Mouse (Mus musculus): ENCODE data around the gene Dcaf5.

The Dcaf5 gene

DNA sequence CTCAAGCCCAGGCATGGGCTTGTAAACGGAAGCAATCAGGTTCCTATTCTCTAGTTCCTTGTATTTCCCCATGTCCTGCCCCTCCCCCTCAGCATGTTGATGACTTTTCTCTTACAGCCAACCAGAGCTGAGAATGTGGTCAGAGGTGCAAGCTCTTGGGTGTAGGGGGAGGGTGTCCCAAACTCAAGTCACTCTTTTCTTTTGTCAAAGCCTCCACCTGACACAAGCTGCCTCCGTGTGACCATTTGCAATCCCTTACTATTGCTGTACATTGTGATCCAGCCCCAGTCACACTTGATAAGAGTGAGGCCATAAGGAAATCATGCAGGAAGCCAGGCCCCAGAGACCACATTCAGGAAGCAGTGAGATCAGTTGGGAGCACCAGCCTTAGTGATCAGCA lies 104.8 kb downstream of the Dcaf5 start:
- DNase-seq: no peak

DNA sequence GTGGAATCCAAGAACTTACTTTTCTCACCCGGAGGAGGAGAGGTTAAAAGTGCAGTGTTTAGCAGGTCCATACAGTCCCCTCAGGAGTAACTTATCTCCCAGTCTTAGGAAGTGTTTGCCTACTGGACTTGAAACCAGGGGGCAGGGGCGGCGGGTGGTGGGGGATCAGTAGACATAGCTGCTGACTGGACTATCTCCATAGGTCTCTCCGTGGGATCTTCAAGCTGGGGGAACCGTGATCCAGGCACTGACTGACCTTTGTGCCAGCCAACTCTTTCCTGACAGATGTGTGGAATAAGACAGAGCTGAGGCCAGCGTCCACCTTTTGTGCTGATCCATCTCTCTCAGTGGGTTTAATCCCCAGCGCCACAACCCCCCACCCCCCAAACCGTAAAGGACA lies 105.6 kb downstream of the Dcaf5 start:
- no peak for DNase-seq

- no peak for DNase-seq
Observed at GRCm38 (mm10) chr12:80329641-80330040, 106.8 kb downstream of the Dcaf5 start.

GRCm38 (mm10) chr12:80326047-80326446 lies 110.4 kb downstream of the Dcaf5 start:
- no peak for DNase-seq

- DNase-seq: no peak
Observed at GRCm38 (mm10) chr12:80324785-80325131, 111.6 kb downstream of the Dcaf5 start.

DNA sequence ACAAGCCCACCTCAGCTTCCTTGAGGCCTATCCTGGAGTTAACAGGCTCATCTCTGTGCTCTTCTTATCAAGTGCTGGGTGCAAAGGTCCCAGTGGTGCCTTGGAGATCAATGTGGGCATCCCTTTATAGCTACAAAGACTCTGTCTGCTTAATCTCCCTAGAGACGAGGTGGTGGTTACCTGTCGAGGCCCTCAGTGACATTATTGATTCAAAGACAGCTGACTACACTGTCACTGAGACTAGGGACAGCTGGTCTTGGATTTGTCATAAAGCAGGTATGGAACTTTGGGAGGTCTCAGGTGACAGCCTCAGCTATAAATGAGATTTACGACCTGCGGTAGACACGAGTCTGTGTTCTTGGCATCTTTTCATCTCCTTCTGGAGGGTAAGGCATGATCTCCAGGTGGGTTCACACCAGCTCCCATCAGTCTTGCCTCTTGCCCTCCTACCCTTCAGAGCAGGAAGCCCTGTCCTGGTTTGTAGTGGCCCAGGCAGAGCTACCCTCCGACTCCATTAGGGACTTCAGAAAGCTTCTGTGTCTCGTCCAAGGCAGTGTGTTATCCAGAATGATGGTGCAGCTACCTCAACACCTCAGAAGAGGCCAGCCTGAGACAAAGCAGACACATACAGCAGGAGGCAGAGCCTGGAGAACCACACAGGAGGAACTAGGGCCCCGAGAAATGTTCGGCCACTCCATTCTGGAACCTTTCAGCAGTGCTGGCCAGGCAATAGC lies 112.2 kb downstream of the Dcaf5 start:
- DNase-seq: no peak

- DNase-seq: no peak
Observed at GRCm38 (mm10) chr12:80323371-80324050, 112.9 kb downstream of the Dcaf5 start.

DNA sequence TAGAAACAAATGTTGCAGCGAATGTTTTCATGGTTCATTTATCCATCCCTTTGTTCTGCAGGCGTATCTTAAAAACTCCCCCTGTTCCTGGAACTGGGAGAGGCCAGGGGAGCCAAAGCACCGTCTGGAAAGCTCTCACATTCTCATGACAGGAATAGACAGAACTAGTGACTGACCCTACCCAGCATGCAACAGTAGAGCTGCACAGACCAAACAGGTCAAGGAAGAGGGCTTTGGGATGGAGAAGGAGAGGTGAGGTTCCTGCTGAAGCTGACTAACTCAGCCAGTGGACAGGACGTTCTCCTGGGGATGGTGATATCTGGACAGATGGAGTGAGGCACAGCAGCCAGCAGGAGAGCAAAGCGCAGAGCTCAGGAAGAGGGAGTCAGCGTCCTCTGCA lies 113.9 kb downstream of the Dcaf5 start:
- no peak for DNase-seq

- no peak for DNase-seq
Observed at GRCm38 (mm10) chr12:80319062-80319461, 117.3 kb downstream of the Dcaf5 start.

GRCm38 (mm10) chr12:80315321-80315720 lies 121.1 kb downstream of the Dcaf5 start:
- no peak for DNase-seq

- DNase-seq: no peak
Observed at GRCm38 (mm10) chr12:80311959-80312669, 124.3 kb downstream of the Dcaf5 start.

DNA sequence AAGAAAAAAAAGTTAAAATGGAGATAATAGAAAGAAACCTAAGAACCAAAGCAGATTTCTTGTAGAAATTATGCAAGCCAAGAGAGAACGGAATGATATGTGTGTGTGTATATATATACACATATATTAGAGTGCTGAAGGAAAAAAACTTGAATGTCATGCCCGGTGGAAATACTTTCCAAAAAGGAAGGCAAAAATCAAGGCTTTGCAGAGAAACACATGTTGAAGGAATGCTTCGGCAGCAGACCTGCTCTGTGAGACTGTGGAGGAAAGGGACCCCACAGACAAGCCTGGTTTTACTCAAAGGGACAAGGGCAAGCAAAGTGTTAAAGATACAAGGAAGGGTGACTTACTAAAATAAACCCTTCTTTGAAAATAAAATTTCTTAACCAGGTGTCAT lies 128.8 kb downstream of the Dcaf5 start:
- DNase-seq: no peak

- no peak for DNase-seq
Observed at GRCm38 (mm10) chr12:80304518-80304917, 131.9 kb downstream of the Dcaf5 start.

DNA sequence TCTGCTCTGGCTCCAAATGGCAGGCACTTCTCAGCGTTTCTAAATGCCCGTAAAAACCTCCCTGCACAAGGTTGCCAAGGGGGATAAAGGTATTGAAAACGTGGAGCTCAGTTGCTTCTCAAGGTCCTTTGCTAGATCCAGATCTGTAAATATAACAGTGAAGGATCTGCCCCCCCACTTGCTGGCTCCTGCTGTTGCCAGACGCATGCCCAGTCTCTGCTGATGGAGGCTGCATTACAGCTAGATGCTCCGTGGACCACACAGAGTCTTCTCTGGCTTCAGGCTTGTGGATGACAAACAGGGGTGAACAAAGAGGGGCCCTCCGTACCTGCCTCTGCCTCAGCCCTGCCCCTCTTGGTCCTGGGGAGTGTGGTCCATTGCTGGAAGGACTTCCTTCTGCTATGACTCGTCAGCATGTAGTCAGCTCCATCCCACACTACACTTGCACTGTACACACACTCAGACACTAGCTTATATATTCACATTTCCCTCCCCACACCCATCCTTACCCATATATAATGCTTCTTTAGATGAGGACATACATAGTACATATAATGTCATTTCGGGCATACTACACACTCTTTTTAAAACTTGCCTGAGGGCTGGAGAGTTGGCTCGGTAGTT lies 135.5 kb downstream of the Dcaf5 start:
- DNase-seq: peak; percentile 16

- DNase-seq: no peak
Observed at GRCm38 (mm10) chr12:80298714-80299113, 137.7 kb downstream of the Dcaf5 start.

GRCm38 (mm10) chr12:80291895-80292435 lies 144.4 kb downstream of the Dcaf5 start:
- no peak for DNase-seq

- DNase-seq: peak; percentile 21
Observed at GRCm38 (mm10) chr12:80290964-80291363, 145.4 kb downstream of the Dcaf5 start.

GRCm38 (mm10) chr12:80290483-80290882 lies 145.9 kb downstream of the Dcaf5 start:
- no peak for DNase-seq

- no peak for DNase-seq
Observed at GRCm38 (mm10) chr12:80289722-80290121, 146.7 kb downstream of the Dcaf5 start.

DNA sequence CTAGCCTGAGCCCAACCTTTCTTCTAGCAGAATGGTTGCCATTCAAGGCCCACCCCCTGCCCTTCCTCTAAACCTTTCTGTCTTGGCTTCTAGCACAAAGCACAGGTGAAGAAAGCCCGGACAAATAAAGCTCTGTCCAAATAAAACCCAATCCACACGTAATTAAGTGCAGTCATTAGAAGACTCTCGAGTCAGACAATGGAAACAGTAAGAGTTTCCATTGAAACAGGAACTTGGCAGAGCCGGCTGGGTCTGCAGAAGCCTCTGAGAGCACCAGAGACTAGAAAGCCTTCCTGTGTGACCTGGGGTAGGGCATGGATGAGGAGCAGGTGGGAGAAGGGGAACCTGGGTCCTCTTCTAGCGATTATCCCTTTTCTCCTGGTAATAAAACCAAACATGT lies 150.5 kb downstream of the Dcaf5 start:
- no peak for DNase-seq
